Mouse (Mus musculus): ENCODE results near the gene Flnb. TPM values are rescaled to one million over a fixed set of nuclear protein-coding genes. Genes with fewer than 3 reads are reported as not detected.

Flnb gene
- polyA plus RNA-seq, 1 experiment from 2014 or later, result 21.3 TPM

- H3K4me1 ChIP-seq, result no peaks in the 10 kb centered on the region
- WGBS, result 94% methylated on average over 6 of the region's 6 CpGs
- no peaks in the 10 kb centered on the region for H3K9me3 ChIP-seq
- H3K4me2 ChIP-seq (replicated peaks), result no peak overlapping the region
- H3K4me3 ChIP-seq, result no peak overlapping the region
- H3K27ac ChIP-seq (replicated peaks), result no peak overlapping the region
- peaks cover 7% of the 10 kb centered on the region; the same call in 1 of the 2 replicates for H3K36me3 ChIP-seq
- H3K27me3 ChIP-seq, result no peaks in the 10 kb centered on the region
- H3K9ac ChIP-seq (replicated peaks), result no peak overlapping the region
- ATAC-seq (ENCODE audit: low FRiP score, low read depth), result no peak
These were observed 52.0 kb downstream of the Flnb start for GRCm38 (mm10) chr14:7869796-7870195.

- no peak for ATAC-seq (ENCODE audit: low FRiP score, low read depth)
These were observed 55.8 kb downstream of the Flnb start for GRCm38 (mm10) chr14:7873552-7873951.

GRCm38 (mm10) chr14:7874495-7874894 is 56.7 kb downstream of the Flnb start:
- no peak overlapping the region for H3K9ac ChIP-seq (replicated peaks)
- H3K27ac ChIP-seq (replicated peaks), result no peak overlapping the region
- H3K4me2 ChIP-seq (replicated peaks), result no peak overlapping the region
- H3K36me3 ChIP-seq, result 0 out of 2 replicates have a peak, but pooled peaks cover 7% of the 10 kb centered on the region
- H3K4me3 ChIP-seq, result no peak overlapping the region
- 87% methylated on average over 4 of the region's 4 CpGs for WGBS
- H3K27me3 ChIP-seq, result no peaks in the 10 kb centered on the region
- no peaks in the 10 kb centered on the region for H3K4me1 ChIP-seq
- H3K9me3 ChIP-seq, result no peaks in the 10 kb centered on the region
- ATAC-seq (ENCODE audit: low FRiP score, low read depth), result no peak

More at GRCm38 (mm10) chr14:7873552-7873951, 55.8 kb downstream of the Flnb start:
- 84% methylated on average over 2 of the region's 2 CpGs for WGBS
- H3K36me3 ChIP-seq, result 0 out of 2 replicates have a peak, but pooled peaks cover 7% of the 10 kb centered on the region
- no peak overlapping the region for H3K9ac ChIP-seq (replicated peaks)
- no peaks in the 10 kb centered on the region for H3K27me3 ChIP-seq
- no peak overlapping the region for H3K27ac ChIP-seq (replicated peaks)
- no peaks in the 10 kb centered on the region for H3K9me3 ChIP-seq
- H3K4me1 ChIP-seq, result no peaks in the 10 kb centered on the region
- H3K4me2 ChIP-seq (replicated peaks), result no peak overlapping the region
- no peak overlapping the region for H3K4me3 ChIP-seq

GRCm38 (mm10) chr14:7877957-7878356 is 60.2 kb downstream of the Flnb start:
- H3K27me3 ChIP-seq, result no peaks in the 10 kb centered on the region
- no peak overlapping the region for H3K4me3 ChIP-seq
- no peak overlapping the region for H3K4me2 ChIP-seq (replicated peaks)
- ATAC-seq (ENCODE audit: low FRiP score, low read depth), result no peak
- H3K4me1 ChIP-seq, result no peaks in the 10 kb centered on the region
- H3K36me3 ChIP-seq, result no peaks in the 10 kb centered on the region
- no peak overlapping the region for H3K9ac ChIP-seq (replicated peaks)
- H3K9me3 ChIP-seq, result no peaks in the 10 kb centered on the region
- WGBS, result 86% methylated on average over 2 of the region's 2 CpGs
- no peak overlapping the region for H3K27ac ChIP-seq (replicated peaks)

- ATAC-seq (ENCODE audit: low FRiP score, low read depth), result no peak
These were observed 62.6 kb downstream of the Flnb start for GRCm38 (mm10) chr14:7880389-7880788.

GRCm38 (mm10) chr14:7881533-7881932 is 63.8 kb downstream of the Flnb start:
- Histone ChIP-seq H3K4me3 (no peak overlapping the region), H3K9me3 (no peaks in the 10 kb centered on the region), H3K27ac (replicated peaks) (no peak overlapping the region), H3K36me3 (peaks cover 25% of the 10 kb centered on the region), H3K4me1 (no peaks in the 10 kb centered on the region), H3K9ac (replicated peaks) (no peak overlapping the region), H3K4me2 (replicated peaks) (no peak overlapping the region), H3K27me3 (no peaks in the 10 kb centered on the region)
- WGBS, result 93% methylated on average over 11 of the region's 11 CpGs
- ATAC-seq (ENCODE audit: low FRiP score, low read depth), result no peak

More at GRCm38 (mm10) chr14:7880389-7880788, 62.6 kb downstream of the Flnb start:
- Histone ChIP-seq H3K4me1 (no peaks in the 10 kb centered on the region), H3K9ac (replicated peaks) (no peak overlapping the region), H3K4me3 (no peak overlapping the region), H3K4me2 (replicated peaks) (no peak overlapping the region), H3K27ac (replicated peaks) (no peak overlapping the region), H3K27me3 (no peaks in the 10 kb centered on the region), H3K36me3 (peaks cover 15% of the 10 kb centered on the region), H3K9me3 (no peaks in the 10 kb centered on the region)
- WGBS, result 91% methylated on average over 6 of the region's 6 CpGs

- Histone ChIP-seq H3K27me3 (no peaks in the 10 kb centered on the region), H3K36me3 (peaks cover 25% of the 10 kb centered on the region), H3K4me1 (no peaks in the 10 kb centered on the region), H3K4me3 (no peak overlapping the region), H3K4me2 (replicated peaks) (no peak overlapping the region), H3K27ac (replicated peaks) (no peak overlapping the region), H3K9ac (replicated peaks) (no peak overlapping the region), H3K9me3 (no peaks in the 10 kb centered on the region)
- WGBS, result 95% methylated on average over 8 of the region's 8 CpGs
- no peak for ATAC-seq (ENCODE audit: low FRiP score, low read depth)
These were observed 64.3 kb downstream of the Flnb start for GRCm38 (mm10) chr14:7882050-7882449.

- Histone ChIP-seq H3K4me3 (no peak overlapping the region), H3K27ac (replicated peaks) (no peak overlapping the region), H3K9me3 (no peaks in the 10 kb centered on the region), H3K4me2 (replicated peaks) (no peak overlapping the region), H3K36me3 (peaks cover 25% of the 10 kb centered on the region), H3K9ac (replicated peaks) (no peak overlapping the region), H3K4me1 (peaks cover 10% of the 10 kb centered on the region), H3K27me3 (no peaks in the 10 kb centered on the region)
- ATAC-seq (ENCODE audit: low FRiP score, low read depth), result no peak
- 96% methylated on average over 1 of the region's 1 CpGs for WGBS
These were observed 66.4 kb downstream of the Flnb start for GRCm38 (mm10) chr14:7884158-7884557.

- peaks cover 25% of the 10 kb centered on the region for H3K36me3 ChIP-seq
- no peak overlapping the region for H3K9ac ChIP-seq (replicated peaks)
- H3K27me3 ChIP-seq, result no peaks in the 10 kb centered on the region
- 90% methylated on average over 4 of the region's 4 CpGs for WGBS
- H3K27ac ChIP-seq (replicated peaks), result no peak overlapping the region
- H3K9me3 ChIP-seq, result no peaks in the 10 kb centered on the region
- no peak overlapping the region for H3K4me2 ChIP-seq (replicated peaks)
- ATAC-seq (ENCODE audit: low FRiP score, low read depth), result no peak
- peaks cover 17% of the 10 kb centered on the region for H3K4me1 ChIP-seq
- H3K4me3 ChIP-seq, result no peak overlapping the region
These were observed 67.1 kb downstream of the Flnb start for GRCm38 (mm10) chr14:7884841-7885240.

- H3K36me3 ChIP-seq, result peaks cover 25% of the 10 kb centered on the region
- no peaks in the 10 kb centered on the region for H3K27me3 ChIP-seq
- H3K27ac ChIP-seq (replicated peaks), result no peak overlapping the region
- peaks cover 19% of the 10 kb centered on the region for H3K4me1 ChIP-seq
- H3K9me3 ChIP-seq, result no peaks in the 10 kb centered on the region
- no peak overlapping the region for H3K4me2 ChIP-seq (replicated peaks)
- H3K4me3 ChIP-seq, result no peak overlapping the region
- no peak overlapping the region for H3K9ac ChIP-seq (replicated peaks)
- no peak for ATAC-seq (ENCODE audit: low FRiP score, low read depth)
- 92% methylated on average over 9 of the region's 9 CpGs for WGBS
These were observed 67.8 kb downstream of the Flnb start for GRCm38 (mm10) chr14:7885540-7885939.

GRCm38 (mm10) chr14:7886008-7886407 is 68.3 kb downstream of the Flnb start:
- Histone ChIP-seq H3K9me3 (no peaks in the 10 kb centered on the region), H3K4me2 (replicated peaks) (no peak overlapping the region), H3K27me3 (no peaks in the 10 kb centered on the region), H3K4me3 (no peak overlapping the region), H3K4me1 (peaks cover 19% of the 10 kb centered on the region), H3K27ac (replicated peaks) (no peak overlapping the region), H3K9ac (replicated peaks) (no peak overlapping the region), H3K36me3 (peaks cover 25% of the 10 kb centered on the region)
- no peak for ATAC-seq (ENCODE audit: low FRiP score, low read depth)
- 86% methylated on average over 6 of the region's 6 CpGs for WGBS

- Histone ChIP-seq H3K27me3 (no peaks in the 10 kb centered on the region), H3K4me1 (peaks cover 19% of the 10 kb centered on the region), H3K36me3 (peaks cover 30% of the 10 kb centered on the region), H3K4me2 (replicated peaks) (no peak overlapping the region), H3K9ac (replicated peaks) (no peak overlapping the region), H3K27ac (replicated peaks) (no peak overlapping the region), H3K4me3 (no peak overlapping the region), H3K9me3 (no peaks in the 10 kb centered on the region)
- ATAC-seq (ENCODE audit: low FRiP score, low read depth), result no peak
- WGBS, result 45% methylated on average over 7 of the region's 7 CpGs
These were observed 69.4 kb downstream of the Flnb start for GRCm38 (mm10) chr14:7887171-7887570.

- Histone ChIP-seq H3K9ac (replicated peaks) (no peak overlapping the region), H3K27ac (replicated peaks) (peak overlapping the region; percentile 44; the same call in 1 of the 2 replicates), H3K4me2 (replicated peaks) (no peak overlapping the region), H3K9me3 (no peaks in the 10 kb centered on the region), H3K4me1 (peaks cover 19% of the 10 kb centered on the region), H3K4me3 (no peak overlapping the region), H3K36me3 (peaks cover 36% of the 10 kb centered on the region), H3K27me3 (no peaks in the 10 kb centered on the region)
- 88% methylated on average over 6 of the region's 6 CpGs for WGBS
- no peak for ATAC-seq (ENCODE audit: low FRiP score, low read depth)
These were observed 70.5 kb downstream of the Flnb start for GRCm38 (mm10) chr14:7888294-7888693.
